Mouse (Mus musculus) induced T-regulatory cell, adult 2 months (primary cell): ENCODE measurements around the gene 4930518I15Rik.
"Not testable (repeated sequence)": the region's sequence is repeated elsewhere in the genome, so short reads cannot be mapped to it uniquely, and the experiment has no call there.

Experiments
- DNase-seq: peaks from one replicate; pipeline ENCODE4 v3.0.0-alpha.2; 2012; ENCODE audit warnings: low read depth

4930518I15Rik gene

DNA sequence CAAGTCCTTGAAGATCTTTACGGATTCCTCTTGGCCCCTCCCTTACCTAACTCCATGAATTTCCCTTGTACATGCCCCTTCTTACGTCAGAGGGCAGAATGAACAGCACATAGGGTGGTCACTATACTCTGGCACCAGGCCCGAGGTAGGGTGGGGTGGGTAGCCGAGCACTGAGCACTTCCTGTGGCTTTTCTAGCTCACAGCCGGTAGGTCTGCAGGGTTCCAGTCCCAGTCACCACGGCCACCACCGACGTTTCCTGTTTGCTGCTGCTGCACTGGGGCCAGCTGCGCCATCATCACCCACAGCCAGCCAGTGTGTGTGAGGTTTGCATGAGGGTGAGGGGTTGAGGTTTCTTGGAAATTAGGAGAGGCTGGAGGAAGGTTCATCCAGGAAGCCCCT lies 20.0 kb upstream of the 4930518I15Rik start:
- peak; percentile 85 for DNase-seq

GRCm38 (mm10) chr2:156874760-156875510 lies 17.2 kb upstream of the 4930518I15Rik start:
- no peak for DNase-seq

- no peak for DNase-seq
Measured at GRCm38 (mm10) chr2:156874047-156874759, 16.5 kb upstream of the 4930518I15Rik start.

GRCm38 (mm10) chr2:156873629-156874028 lies 15.9 kb upstream of the 4930518I15Rik start:
- DNase-seq = peak; percentile 91

DNA sequence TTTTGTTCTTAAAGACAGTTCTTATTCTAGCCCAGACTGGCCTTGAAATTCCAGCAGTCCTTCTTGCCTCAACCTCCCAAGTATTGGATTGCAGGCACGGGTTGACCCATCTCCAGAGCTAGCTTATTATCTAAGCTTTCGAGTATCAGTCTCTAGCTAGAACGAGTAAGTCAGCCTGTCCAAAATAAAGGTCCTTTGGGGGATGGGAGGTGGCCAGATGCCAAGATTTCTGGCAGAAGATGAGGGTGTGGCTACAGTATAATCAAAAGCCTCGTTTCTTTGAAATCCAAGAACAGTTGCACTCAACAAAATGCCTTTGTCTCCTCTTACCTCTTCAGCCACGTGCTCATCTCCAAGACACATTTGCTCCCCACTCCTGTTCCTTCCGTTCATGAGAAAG lies 12.8 kb upstream of the 4930518I15Rik start:
- no peak for DNase-seq

- no peak for DNase-seq
Measured at GRCm38 (mm10) chr2:156869554-156869953, 11.8 kb upstream of the 4930518I15Rik start.

GRCm38 (mm10) chr2:156868994-156869393 lies 11.2 kb upstream of the 4930518I15Rik start:
- DNase-seq = no peak

DNA sequence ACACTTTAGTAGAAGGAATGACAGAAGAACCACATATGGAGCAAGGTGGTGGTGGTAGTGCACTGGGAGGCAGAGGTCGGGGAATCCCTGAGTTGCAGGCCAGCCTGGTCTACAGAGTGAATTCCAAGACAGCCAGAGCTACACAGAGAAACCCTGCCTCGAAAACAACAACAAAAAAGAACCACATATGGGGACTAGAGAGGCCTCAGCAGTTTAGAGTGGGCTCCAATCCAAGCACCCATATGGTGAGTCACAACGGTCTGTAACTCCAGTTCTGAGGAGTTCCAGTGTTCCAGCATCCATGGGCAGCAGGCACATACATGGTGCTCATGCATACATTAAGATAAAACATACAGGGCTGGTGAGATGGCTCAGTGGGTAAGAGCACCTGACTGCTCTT lies 6.7 kb upstream of the 4930518I15Rik start:
- no peak for DNase-seq

- DNase-seq = peak; percentile 80
Measured at GRCm38 (mm10) chr2:156863487-156864160, 5.9 kb upstream of the 4930518I15Rik start.

DNA sequence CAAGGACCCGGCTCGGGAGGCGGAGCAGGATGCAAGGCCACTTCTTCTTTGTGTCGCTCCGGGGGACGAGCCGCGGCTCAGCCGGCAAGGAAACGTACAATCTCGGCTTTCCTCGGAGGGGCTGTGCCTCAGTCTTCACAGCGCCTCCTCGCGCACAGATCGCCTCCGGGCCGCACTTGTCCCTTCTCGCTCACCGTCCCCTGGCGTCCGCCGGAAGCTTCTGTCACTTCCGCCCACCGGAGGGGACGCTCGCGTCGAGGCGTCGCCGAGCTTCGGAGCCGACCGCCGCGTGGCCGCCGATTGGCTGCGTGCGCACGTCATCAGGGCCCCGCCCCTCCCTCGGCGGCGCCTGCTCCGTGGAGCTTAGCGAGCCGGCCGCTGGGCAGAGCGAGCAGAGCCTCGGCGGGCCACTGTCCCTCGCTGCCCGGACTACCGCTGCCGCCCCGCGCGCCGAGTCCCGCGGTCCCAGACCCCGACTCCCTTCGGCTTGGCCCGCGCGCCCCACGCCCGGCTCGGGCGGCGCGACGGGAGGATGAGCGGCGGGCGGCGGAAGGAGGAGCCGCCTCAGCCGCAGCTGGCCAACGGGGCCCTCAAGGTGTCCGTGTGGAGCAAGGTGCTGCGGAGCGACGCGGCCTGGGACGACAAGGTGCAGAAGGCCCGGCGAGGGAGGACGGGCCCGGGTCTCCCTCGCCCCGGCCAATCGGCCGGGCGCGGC lies 5.2 kb upstream of the 4930518I15Rik start, which contains the start of gene Rab5if:
Gene Rab5if, plus strand, starts transcription at position 357 of the 715 bp plus-strand sequence.
- peak; percentile 98 for DNase-seq

DNA sequence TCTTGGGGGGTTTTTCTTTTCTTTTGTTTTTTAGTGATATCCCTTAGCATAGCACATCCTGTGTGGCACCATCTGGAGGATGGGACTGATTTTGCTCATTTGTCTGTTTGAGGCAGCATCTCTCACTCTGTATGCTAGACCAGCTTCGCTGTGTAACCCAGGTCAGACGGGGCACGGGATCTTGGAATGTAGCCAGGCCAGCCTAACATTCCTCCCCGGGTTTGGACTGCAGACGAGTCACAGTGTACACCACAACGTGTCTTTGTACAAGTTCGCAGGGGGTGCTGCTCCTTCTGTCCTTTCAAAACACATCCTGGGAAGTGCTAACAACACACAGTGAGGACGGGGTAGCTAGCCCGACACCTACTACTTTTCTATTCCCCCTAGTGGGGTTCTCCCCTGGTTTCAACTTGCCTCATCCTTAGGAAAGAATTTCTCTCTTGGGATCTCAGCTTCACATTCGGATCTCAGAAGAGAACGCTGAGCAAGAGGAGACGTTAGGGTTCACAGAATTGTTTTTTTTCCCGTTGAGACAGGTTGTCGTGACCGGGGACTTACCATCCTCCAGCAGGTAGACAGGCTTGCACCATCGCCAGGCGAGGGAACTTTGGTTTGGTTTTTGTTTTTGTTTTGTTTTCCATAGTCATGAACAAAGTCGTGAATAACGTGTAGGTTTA lies 4.4 kb upstream of the 4930518I15Rik start:
- peak; percentile 73 for DNase-seq

DNA sequence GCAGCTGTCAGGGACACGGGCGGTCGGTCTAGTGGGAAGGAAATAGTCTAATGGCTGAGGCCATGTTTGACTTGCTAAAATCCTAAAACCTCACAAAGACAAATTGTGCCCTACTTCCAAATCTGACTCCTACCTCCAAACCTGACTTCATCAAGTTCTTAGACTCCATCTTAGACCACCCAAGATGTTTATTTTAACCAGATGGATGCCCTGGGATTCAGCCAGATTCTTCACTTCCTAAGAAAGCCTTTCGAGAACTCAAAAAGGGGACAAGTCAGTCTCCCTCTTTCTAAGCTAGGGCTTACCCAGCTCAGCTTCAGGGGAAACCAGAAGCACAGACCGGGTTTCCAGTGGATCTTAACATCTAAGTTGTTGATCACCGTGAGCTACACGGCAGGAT lies 925 bp upstream of the 4930518I15Rik start:
- no peak for DNase-seq

DNA sequence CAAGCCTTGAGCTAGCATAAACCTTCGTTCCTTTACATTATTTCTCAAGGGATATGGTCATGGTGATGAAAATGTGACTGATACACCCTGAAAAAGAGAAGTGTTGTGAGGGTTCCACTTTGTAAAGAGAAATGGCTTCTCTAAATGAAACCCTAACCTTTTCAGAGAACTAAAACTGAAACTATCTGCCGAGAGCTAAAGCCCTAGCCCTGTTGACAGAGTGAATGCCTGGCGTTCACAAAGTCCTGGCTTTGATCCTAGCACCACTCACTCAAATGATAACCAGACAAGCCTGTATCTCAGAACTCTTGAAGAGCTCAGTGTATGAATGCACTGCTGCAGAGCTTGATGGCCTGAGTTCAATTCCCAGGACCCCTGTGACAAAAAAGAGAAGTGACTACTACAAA lies 358 bp downstream of the 4930518I15Rik start:
- peak; percentile 67 for DNase-seq

- DNase-seq = peak; percentile 55
Measured at GRCm38 (mm10) chr2:156856311-156856710, 1.4 kb downstream of the 4930518I15Rik start.

DNA sequence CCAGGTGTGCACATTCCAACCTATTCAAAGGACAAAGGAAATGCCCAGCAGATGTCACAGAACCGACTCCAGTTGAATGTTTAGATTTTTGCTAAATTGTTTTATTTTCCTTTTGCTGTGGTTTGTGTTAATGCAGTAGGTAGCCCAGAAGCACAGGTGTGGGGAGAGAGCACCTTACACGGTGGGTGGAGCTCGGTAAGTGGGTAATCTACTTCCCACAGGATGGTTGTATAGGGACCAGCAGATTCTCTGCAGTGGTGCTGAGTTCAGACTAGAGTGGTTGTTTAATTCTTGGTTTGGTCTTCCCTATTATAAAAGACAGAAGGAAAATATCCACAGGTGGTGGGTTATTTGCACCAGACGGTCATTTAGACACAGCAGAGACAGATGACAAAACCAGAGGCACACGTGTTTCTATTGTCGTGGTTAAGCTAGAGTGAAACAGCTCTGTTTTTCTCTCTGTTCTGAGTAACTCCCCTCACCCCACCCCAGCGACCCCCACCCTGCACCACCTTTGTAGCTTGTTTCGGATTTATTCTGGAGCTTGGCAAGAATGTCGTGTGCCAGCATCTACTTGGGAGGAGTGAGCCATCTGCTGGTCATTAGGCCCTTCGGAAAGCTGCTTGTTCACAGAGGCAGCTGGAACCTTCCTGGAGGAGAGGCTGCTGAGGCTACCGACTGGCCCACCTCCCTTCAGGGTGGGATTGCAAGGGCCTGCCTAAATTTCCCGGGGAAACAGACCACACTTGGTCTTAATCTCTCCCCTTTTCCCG lies 3.6 kb downstream of the 4930518I15Rik start:
- not testable (repeated sequence) for DNase-seq

DNA sequence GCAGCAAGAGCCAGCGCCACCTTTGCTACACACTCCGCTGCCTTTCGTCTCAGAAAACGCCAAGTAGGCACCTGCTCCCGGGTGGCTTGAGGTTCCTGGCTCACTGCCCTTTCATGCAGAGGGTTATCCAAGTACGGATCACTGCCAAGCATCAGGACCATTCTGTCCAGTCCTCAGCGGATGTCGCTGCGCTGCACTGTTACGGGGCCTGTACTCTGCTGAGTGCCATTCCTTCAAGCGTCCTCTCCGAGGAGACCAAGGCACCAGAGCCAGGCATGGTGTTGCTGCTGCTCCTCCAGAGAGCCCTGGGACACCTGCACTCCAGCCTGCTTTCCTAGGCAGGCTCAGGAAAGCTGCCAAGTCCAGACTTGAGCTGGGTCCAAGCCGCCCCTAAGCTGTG lies 4.2 kb downstream of the 4930518I15Rik start:
- DNase-seq = not testable (repeated sequence)

- DNase-seq = no peak
Measured at GRCm38 (mm10) chr2:156850505-156850904, 7.2 kb downstream of the 4930518I15Rik start.

DNA sequence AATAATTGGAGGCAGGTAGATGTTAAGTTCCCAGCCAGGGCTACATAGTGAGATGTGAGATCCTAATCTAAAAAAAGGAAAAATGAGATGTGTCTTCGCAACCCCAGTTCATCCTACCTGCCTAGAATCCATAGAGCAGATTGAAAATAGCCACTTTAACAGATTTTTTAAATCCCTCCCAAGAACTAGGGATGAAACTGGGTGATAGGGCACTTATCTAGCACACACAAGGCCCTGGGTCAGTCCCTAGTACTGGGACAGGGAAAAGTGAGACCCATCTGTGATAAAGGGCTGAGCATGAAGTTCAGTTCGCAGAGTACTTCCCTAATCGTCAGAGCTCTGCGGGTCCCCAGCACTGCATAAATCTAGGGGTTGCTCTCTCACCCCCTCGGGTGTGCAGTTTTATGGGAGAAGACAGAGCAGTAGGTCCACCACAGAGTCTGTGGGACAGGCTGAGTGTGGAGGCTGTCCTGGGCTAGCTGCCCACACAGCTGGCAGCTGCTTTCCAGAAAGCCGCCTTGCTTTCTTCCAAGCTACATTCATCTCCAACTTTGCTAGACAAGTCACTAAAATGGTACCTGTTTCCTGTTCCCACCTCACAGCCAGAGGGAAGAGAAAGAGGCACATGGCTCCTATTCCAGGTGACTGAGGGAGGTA lies 9.1 kb downstream of the 4930518I15Rik start:
- DNase-seq = no peak

GRCm38 (mm10) chr2:156847653-156848052 lies 10.1 kb downstream of the 4930518I15Rik start:
- no peak for DNase-seq

- DNase-seq = no peak
Measured at GRCm38 (mm10) chr2:156844715-156845114, 13.0 kb downstream of the 4930518I15Rik start.
